Mouse (Mus musculus) midbrain, postnatal 0 days (tissue): ENCODE measurements at regions not wholly inside any gene's neighbourhood (a gene's known extent, or its start where the extent isn't known, plus 50 kb on each side); places are given as distances from the start of the nearest gene placed in this dataset.

ENCODE experiments used
- ATAC-seq: fragments of 200-750 bp; cut with Nextera tagmentation; 2 replicates; pipeline ENCODE4 v1.8.0; 2017; ENCODE audit warnings: moderate number of reproducible peaks, mild to moderate bottlenecking, moderate TSS enrichment, moderate library complexity; ENCODE audit not compliant: low FRiP score
- DNase-seq: peaks from one replicate; pipeline ENCODE4 v3.0.0-alpha.2; 2015; ENCODE audit warnings: low spot score
- H3K27ac ChIP-seq: fragments of 300-500 bp; sonication (generic); 2 replicates; pipeline ENCODE4 v1.5.1; 2014; ENCODE audit warnings: low read depth, mild to moderate bottlenecking, low read length, mixed read lengths
- H3K27me3 ChIP-seq: fragments of 300-500 bp; sonication (generic); 2 replicates; pipeline ENCODE4 v1.6.1; 2014; ENCODE audit warnings: low read length, control low read depth, mixed read lengths; ENCODE audit not compliant: insufficient read depth
- H3K36me3 ChIP-seq: fragments of 300-500 bp; sonication (generic); 2 replicates; pipeline ENCODE4 v1.6.1; 2014; ENCODE audit warnings: low read length, control low read depth, mixed read lengths; ENCODE audit not compliant: insufficient read depth
- H3K4me1 ChIP-seq: fragments of 300-500 bp; sonication (generic); 2 replicates; pipeline ENCODE4 v1.6.1; 2014; ENCODE audit warnings: mild to moderate bottlenecking, control low read depth, antibody characterized with exemption, low read length, mixed read lengths; ENCODE audit not compliant: insufficient read depth
- H3K4me2 ChIP-seq: fragments of 300-500 bp; sonication (generic); 2 replicates; pipeline ENCODE4 v1.6.1; 2014; ENCODE audit warnings: low read depth, mild to moderate bottlenecking, low read length, mixed read lengths; ENCODE audit not compliant: poor library complexity, severe bottlenecking
- H3K4me3 ChIP-seq: fragments of 300-500 bp; sonication (generic); 2 replicates; pipeline ENCODE4 v1.5.1; 2014; ENCODE audit warnings: low read depth, mild to moderate bottlenecking, low read length, moderate library complexity
- H3K9ac ChIP-seq: fragments of 300-500 bp; sonication (generic); replicated peaks from 2 replicates; pipeline ENCODE4 v1.6.1; 2014; ENCODE audit warnings: mild to moderate bottlenecking, low read length, moderate library complexity, mixed read lengths; ENCODE audit not compliant: poor library complexity, severe bottlenecking
- H3K9me3 ChIP-seq: fragments of 300-500 bp; sonication (generic); 2 replicates; pipeline ENCODE4 v1.6.1; 2016; ENCODE audit warnings: low read length, control low read depth
- CTCF ChIP-seq: IDR thresholded peaks from 2 replicates; pipeline ENCODE4 v1.5.1; 2016; ENCODE audit warnings: antibody characterized with exemption, mild to moderate bottlenecking
- WGBS: fragments of 180-500 bp; shearing (Covaris S2); extraction: QIAGEN DNeasy Blood & Tissue Kit; methylation state at CpG from one replicate; pipeline ENCODE4 v1.1.7; 2014; 5-methylcytosine and 5-hydroxymethylcytosine counted together

DNA sequence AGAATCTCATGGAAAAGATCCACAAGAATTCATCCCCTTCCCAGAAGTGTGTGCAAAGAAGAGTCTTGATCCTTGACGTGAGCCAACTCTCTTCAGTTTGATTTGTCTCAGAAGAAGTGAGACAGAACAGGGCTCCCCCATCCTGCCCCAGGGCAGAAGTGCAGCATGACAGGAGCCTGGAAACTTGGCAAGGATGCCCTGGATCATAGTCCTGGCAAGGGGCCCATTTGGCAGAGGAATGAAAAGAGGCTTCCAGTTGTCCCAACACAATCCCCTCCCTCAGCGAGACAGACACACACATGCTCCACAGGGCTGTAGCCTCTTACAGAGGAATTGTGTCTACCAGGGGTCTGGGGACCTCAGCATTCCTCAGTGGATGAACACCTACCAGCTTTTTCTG is 102.7 kb downstream of the Ptpn20 start:
- DNase-seq (peak; percentile 88), ATAC-seq (peak; percentile 54; the same call in 1 of the 2 replicates)
- H3K27me3 ChIP-seq = no peaks in the 10 kb centered on the region
- no peak overlapping the region for H3K4me2 ChIP-seq
- H3K9ac ChIP-seq = no peak overlapping the region
- H3K36me3 ChIP-seq = no peaks in the 10 kb centered on the region
- WGBS = 51% methylated on average over 2 of the region's 2 CpGs
- H3K9me3 ChIP-seq = no peaks in the 10 kb centered on the region
- no peak overlapping the region for H3K4me3 ChIP-seq
- no peak; the same call in 1 of the 2 replicates for TF ChIP-seq CTCF
- no peaks in the 10 kb centered on the region for H3K4me1 ChIP-seq
- H3K27ac ChIP-seq = no peak overlapping the region

DNA sequence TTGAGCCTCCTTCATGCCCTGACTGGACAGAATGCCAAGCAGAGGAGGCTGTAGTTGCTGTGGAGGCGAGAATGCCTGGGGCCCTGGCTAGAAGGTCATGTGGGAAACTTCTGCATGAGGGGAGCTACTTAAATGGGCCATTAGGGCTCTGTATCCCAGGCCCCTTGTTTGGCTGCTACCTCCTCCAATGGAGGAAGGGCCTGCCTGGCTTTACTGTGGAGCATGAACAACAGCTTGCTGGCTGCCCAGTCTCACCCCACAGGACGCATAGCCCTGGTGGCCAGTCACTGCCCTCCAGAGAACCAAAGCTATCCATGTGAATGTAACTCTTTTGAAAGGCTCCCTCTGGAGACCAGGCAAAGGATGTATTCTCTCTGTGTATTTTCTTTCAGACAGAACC is 105.2 kb downstream of the Ptpn20 start:
- TF ChIP-seq CTCF = 0 out of 2 replicates have a peak, but pooled peaks have one; percentile 7
- ATAC-seq = peak; percentile 62

DNA sequence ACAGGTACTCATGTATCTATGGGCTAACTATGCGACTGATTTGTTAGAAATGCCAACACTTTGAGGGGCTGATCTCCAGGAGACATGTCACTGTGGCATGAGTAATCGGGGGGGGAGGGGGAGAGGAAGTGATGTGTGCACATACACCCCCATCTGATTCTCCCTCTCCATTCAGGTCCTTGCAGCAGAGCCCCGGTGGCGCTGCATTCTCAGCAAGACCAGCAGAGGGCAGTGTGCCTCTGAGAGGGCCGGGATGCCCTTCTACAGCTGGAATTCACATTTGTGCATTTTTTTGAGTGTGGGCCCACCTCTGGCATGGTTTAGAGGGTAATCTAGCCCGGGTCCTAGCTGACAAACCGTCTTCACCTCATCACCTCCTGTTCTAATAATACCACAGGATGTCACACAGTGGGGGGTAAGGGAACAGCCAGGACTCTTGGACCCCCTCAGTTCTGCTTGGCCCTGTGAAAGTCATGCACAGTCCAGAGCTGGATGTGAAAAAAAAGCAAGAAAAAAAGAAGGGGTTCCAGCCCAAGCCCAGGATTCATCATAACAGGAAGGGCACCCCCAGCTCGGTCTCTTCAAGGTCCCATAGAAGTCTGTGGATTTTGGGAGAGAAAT is 106.5 kb downstream of the Ptpn20 start:
- peak; percentile 69 for DNase-seq
- no peaks in the 10 kb centered on the region for H3K4me1 ChIP-seq
- H3K9me3 ChIP-seq = no peaks in the 10 kb centered on the region
- no peaks in the 10 kb centered on the region for H3K36me3 ChIP-seq
- TF ChIP-seq CTCF = peak; percentile 95
- no peak overlapping the region for H3K27ac ChIP-seq
- H3K9ac ChIP-seq = no peak overlapping the region
- no peak overlapping the region for H3K4me3 ChIP-seq
- peak; percentile 52; the same call in 1 of the 2 replicates for ATAC-seq
- no peak overlapping the region for H3K4me2 ChIP-seq
- H3K27me3 ChIP-seq = no peaks in the 10 kb centered on the region
- 24% methylated on average over 8 of the region's 8 CpGs for WGBS

More for the DNA sequence above, 105.2 kb downstream of the Ptpn20 start:
- Histone ChIP-seq H3K36me3 (no peaks in the 10 kb centered on the region), H3K9me3 (no peaks in the 10 kb centered on the region), H3K9ac (no peak overlapping the region), H3K4me1 (no peaks in the 10 kb centered on the region), H3K4me3 (no peak overlapping the region), H3K27ac (no peak overlapping the region), H3K27me3 (no peaks in the 10 kb centered on the region), H3K4me2 (no peak overlapping the region)
- peak; percentile 63 for DNase-seq
- 56% methylated on average over 2 of the region's 2 CpGs for WGBS

DNA sequence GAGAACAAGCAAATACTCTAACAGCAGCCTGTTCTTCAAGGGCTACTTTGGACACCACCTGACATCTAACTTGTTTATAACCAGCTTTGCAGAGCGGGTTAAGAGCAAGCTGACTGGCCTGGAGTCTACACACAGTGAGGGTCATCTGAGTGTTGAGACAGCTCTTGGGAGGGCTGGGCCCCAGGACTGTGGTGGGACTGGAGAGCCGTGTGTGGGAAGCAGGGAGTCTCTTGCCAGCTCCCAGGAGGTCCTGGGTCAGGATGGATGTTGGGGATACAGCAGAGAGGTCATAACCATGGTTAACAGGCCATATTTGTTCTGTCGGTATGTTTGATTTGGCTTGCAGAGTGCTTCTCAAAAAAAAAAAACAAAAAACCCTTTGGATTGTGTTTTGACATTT is 107.8 kb downstream of the Ptpn20 start:
- no peak for DNase-seq
- no peak for ATAC-seq
- no peak overlapping the region for H3K27ac ChIP-seq
- no peak overlapping the region for H3K4me2 ChIP-seq
- no peaks in the 10 kb centered on the region for H3K9me3 ChIP-seq
- WGBS = 82% methylated on average over 3 of the region's 3 CpGs
- H3K9ac ChIP-seq = no peak overlapping the region
- no peaks in the 10 kb centered on the region for H3K4me1 ChIP-seq
- H3K36me3 ChIP-seq = no peaks in the 10 kb centered on the region
- H3K4me3 ChIP-seq = no peak overlapping the region
- no peak for TF ChIP-seq CTCF
- H3K27me3 ChIP-seq = no peaks in the 10 kb centered on the region

DNA sequence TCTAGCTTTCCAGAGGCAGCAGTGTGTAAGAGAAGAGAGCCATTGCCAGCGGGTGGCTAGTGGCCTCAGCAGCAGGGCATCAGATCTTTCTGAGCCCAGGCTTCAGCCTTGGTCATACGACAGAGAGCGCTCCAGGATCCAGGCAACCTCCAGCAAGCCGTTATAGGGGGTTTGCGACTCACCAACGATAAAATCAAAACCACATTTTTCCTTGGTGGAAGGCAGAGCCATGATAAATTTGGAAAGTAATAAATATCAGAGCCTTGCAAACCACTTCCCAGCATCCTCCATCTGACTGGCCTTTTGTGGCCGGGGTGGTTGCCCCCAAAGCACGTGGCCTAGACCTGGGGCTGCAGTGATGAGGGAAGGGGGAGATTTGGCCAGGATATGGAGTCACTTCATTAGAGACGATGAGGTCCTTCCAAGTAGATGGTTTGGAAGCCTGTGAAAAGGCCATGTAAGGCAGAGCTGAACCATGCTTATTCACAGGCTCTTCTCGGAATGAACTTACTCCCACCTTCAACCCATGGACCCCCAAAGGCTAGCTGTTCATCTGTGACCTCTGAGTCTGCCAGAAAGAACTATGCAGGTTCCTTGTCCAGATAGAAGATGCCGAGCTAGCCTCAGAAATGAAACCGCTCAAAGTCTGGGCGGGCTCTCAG is 110.9 kb downstream of the Ptpn20 start:
- no peak overlapping the region for H3K4me3 ChIP-seq
- WGBS = 90% methylated on average over 13 of the region's 13 CpGs
- no peaks in the 10 kb centered on the region for H3K9me3 ChIP-seq
- H3K27ac ChIP-seq = no peak overlapping the region
- no peak for TF ChIP-seq CTCF
- no peak overlapping the region for H3K4me2 ChIP-seq
- no peaks in the 10 kb centered on the region for H3K27me3 ChIP-seq
- H3K36me3 ChIP-seq = no peaks in the 10 kb centered on the region
- no peak overlapping the region for H3K9ac ChIP-seq
- no peak for ATAC-seq
- DNase-seq = no peak
- no peaks in the 10 kb centered on the region for H3K4me1 ChIP-seq

DNA sequence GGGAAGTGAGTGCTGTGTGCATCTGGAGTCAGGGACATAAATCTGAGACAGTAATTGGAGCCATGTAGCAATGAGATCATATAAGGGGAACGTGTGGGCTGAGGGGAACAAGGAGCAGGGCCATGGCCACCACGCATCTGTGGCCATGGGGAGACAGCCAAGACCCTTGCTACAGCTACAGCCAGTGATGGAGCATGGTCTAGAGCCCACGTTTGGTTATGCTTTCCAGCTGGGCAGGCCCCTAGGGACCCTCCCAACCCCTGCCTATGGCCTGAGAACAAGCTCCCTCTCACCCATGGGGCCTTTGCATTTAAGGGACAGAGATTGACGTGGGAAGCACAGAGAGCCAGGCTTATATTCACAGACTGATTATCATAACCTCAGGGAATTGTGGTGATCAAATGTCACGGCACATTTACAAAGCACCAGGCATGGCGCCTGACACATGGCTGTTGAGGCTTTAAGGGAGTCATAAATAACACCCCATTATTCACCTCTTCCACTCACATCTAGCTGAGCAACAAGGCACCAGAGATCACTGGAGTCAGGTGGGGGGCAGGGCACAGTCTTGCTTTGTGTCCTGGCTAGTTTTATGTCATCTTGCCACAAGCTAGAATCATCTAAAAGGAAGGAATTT is 118.8 kb downstream of the Ptpn20 start:
- no peak for ATAC-seq
- 46% methylated on average over 6 of the region's 6 CpGs for WGBS
- no peaks in the 10 kb centered on the region for H3K9me3 ChIP-seq

More for the DNA sequence above, 118.8 kb downstream of the Ptpn20 start:
- Histone ChIP-seq H3K36me3 (no peaks in the 10 kb centered on the region), H3K27ac (no peak overlapping the region), H3K27me3 (no peaks in the 10 kb centered on the region), H3K4me1 (no peaks in the 10 kb centered on the region), H3K9ac (no peak overlapping the region), H3K4me2 (no peak overlapping the region), H3K4me3 (no peak overlapping the region)
- TF ChIP-seq CTCF = no peak
- no peak for DNase-seq
